Mouse (Mus musculus) liver, adult 10 weeks (tissue): ENCODE data around the gene Olfr503. TPM values are rescaled to one million over a fixed set of nuclear protein-coding genes. Genes with fewer than 3 reads are reported as not detected.

Experiments
- polyA plus RNA-seq: library from polyadenylated mRNA; stranded (reverse); fragments of 350-450 nt; fragmentation: Illumina TruSeq; extraction: RNeasy Lipid Tissue Mini Kit (QIAGEN cat#74804); gene quantifications from one replicate; pipeline ENCODE4 v1.2.3, GENCODE M21; 2014; ENCODE audit warnings: low read depth, low replicate concordance

Olfr503 gene
- not detected for polyA plus RNA-seq

GRCm38 (mm10) chr7:108544227-108544626, at the start of gene Olfr503:
Gene Olfr503, plus strand, starts transcription at chr7:108544527.

GRCm38 (mm10) chr7:108524965-108525364, 19.4 kb upstream of the Olfr503 start, which contains the start of gene Olfr502:
Gene Olfr502, minus strand, starts transcription at chr7:108525065.

DNA sequence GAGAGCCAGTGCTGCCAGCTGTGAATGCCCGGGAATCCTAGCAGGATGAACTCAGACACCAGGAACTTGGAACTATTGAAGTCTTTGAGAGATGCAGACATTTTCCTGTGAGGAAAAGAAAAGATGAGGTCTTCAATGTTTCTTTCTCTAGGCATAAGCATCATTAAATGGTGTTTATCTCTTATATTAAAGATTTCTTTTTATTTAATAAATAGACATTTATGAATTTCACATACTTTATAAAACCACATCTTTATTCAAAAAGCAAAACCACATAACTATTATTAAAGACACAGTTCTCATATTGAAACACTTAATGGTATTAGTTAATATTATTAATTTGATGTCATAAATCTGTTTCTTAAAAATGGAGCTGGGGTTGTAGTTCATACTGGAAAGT, 21.4 kb downstream of the Olfr503 start, which contains the start of gene Olfr504:
Gene Olfr504, minus strand, starts transcription at position 101 of the 400 bp plus-strand sequence.

Other genes with a start within 250 kb of the Olfr503 start
- not detected for gene Olfr491, start 231.1 kb upstream of the Olfr503 start, polyA plus RNA-seq
- gene Olfr492, start 220.9 kb upstream of the Olfr503 start, polyA plus RNA-seq, result not detected
- not detected for gene Olfr493, start 197.5 kb upstream of the Olfr503 start, polyA plus RNA-seq
- not detected for gene Olfr494, start 179.2 kb upstream of the Olfr503 start, polyA plus RNA-seq
- not detected for gene Olfr495, start 151.4 kb upstream of the Olfr503 start, polyA plus RNA-seq
- gene Olfr497, start 124.1 kb upstream of the Olfr503 start, polyA plus RNA-seq, result not detected
- not detected for gene Olfr498, start 79.2 kb upstream of the Olfr503 start, polyA plus RNA-seq
- gene Olfr502, start 19.5 kb upstream of the Olfr503 start, polyA plus RNA-seq, result not detected
- gene Olfr504, start 21.3 kb downstream of the Olfr503 start, polyA plus RNA-seq, result not detected
- not detected for gene Olfr506, start 66.3 kb downstream of the Olfr503 start, polyA plus RNA-seq
- not detected for gene Olfr507, start 77.3 kb downstream of the Olfr503 start, polyA plus RNA-seq
- not detected for gene Olfr508, start 85.5 kb downstream of the Olfr503 start, polyA plus RNA-seq
- gene Olfr509, start 107.4 kb downstream of the Olfr503 start, polyA plus RNA-seq, result not detected
- gene Olfr510, start 121.9 kb downstream of the Olfr503 start, polyA plus RNA-seq, result not detected
- gene Olfr512, start 168.8 kb downstream of the Olfr503 start, polyA plus RNA-seq, result not detected
- gene Olfr513, start 206.4 kb downstream of the Olfr503 start, polyA plus RNA-seq, result not detected